Mouse (Mus musculus): Measurements from ENCODE around the gene Esrrb. TPM values are rescaled to one million over a fixed set of nuclear protein-coding genes. Genes with fewer than 3 reads are reported as not detected.

The Esrrb gene
- polyA plus RNA-seq, 1 experiment from 2014 or later, result 7.2 TPM

DNA sequence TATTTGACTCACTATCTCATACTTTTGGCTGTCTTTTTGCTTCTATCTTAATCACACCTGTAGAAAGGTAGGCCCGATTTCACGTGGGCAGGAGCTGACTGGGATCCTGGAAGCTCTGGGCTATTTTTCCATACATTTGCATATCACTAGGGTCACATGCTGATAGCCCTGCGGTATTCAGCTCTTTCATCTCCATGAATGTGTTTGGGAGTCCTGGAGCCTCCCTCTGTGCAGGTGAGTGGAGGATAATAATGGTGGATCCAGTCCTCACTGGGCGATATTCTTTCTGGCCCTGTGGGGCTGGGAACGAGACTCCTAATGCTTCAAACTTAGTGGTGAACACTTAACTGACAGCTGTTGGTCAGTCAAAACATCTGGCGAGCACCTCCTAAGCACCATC, 110.0 kb downstream of the Esrrb start:
- Histone ChIP-seq H3K4me3 (no peak overlapping the region), H3K4me2 (no peak overlapping the region), H3K9me3 (no peaks in the 10 kb centered on the region), H3K27ac (replicated peaks) (no peak overlapping the region), H3K4me1 (replicated peaks) (no peaks in the 10 kb centered on the region), H3K36me3 (no peaks in the 10 kb centered on the region), H3K27me3 (no peaks in the 10 kb centered on the region), H3K9ac (no peak overlapping the region)
- WGBS, result 55% methylated on average over 6 of the region's 6 CpGs
- no peak for ATAC-seq (ENCODE audit: low FRiP score, low read depth)

DNA sequence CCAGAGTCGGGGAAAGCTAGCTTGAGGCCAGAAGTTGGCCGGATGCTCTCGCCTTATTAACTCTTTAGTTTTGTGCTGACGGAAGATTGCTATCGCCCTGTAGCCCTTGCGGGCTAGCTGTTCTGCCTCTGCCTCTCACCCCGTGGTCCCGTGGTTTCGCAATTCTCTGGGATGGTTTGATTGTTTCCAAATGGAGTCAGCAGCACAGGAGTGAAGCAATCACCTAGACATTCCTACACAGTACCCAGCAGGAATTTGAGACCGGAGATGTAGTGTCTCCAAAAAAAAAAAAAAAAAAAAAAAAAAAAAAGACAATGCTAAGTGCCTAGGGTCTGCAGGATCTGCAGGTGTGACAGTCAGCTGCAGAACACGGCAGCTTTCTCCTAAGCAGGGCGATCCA, 112.7 kb downstream of the Esrrb start:
- no peak for ATAC-seq (ENCODE audit: low FRiP score, low read depth)
- Histone ChIP-seq H3K27me3 (no peaks in the 10 kb centered on the region), H3K4me2 (no peak overlapping the region), H3K9me3 (no peaks in the 10 kb centered on the region), H3K36me3 (no peaks in the 10 kb centered on the region), H3K27ac (replicated peaks) (no peak overlapping the region), H3K4me3 (no peak overlapping the region), H3K4me1 (replicated peaks) (no peaks in the 10 kb centered on the region), H3K9ac (no peak overlapping the region)
- 71% methylated on average over 12 of the region's 12 CpGs for WGBS

DNA sequence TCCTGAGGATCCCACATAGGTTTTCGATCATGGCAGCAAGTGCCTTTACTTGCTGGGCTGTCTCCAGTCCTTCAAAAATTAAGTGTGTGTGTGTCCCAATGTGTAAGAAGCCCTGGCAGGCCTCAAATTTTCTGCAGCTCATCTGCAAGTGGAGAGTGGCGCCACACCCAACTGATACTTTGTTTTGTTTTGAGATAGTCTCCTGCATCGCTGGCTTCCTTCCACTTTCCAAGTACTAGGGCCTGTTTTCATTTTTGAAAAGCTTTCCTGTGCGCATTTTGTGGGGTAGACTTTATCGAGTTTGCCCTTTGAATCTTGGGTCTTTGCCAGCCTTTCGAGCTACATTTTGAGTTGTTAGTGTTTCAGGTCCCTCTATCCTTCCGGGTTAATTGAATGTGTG, 115.1 kb downstream of the Esrrb start:
- ATAC-seq (ENCODE audit: low FRiP score, low read depth), result no peak
- no peaks in the 10 kb centered on the region for H3K9me3 ChIP-seq
- WGBS, result 80% methylated on average over 7 of the region's 7 CpGs

DNA sequence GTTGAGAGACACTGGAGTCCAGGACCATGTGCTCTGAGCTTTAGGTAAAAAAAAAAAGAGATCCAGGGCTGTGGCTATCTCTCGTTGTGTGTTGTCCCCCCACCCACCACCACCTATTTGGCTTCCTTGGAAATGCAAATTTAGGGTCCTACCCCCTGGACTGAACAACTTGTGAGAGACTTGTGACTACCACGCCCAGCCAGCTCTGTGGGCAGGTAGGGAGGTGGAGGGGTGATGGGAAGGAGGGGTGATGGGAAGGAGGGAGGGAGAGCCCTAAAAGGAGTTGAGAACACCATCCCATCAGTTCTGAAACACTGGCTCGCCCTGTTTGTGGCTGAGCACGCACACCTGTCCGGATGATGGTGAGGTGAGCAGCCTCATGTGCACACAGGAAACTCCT, 118.0 kb downstream of the Esrrb start:
- no peak overlapping the region for H3K4me3 ChIP-seq
- H3K27ac ChIP-seq (replicated peaks), result no peak overlapping the region
- 76% methylated on average over 5 of the region's 5 CpGs for WGBS
- H3K9me3 ChIP-seq, result no peaks in the 10 kb centered on the region
- no peak for ATAC-seq (ENCODE audit: low FRiP score, low read depth)
- no peak overlapping the region for H3K9ac ChIP-seq
- H3K4me2 ChIP-seq, result no peak overlapping the region
- H3K4me1 ChIP-seq (replicated peaks), result no peaks in the 10 kb centered on the region
- no peaks in the 10 kb centered on the region for H3K36me3 ChIP-seq
- no peaks in the 10 kb centered on the region for H3K27me3 ChIP-seq

More for the DNA sequence above, 115.1 kb downstream of the Esrrb start:
- Histone ChIP-seq H3K4me2 (no peak overlapping the region), H3K36me3 (no peaks in the 10 kb centered on the region), H3K4me3 (no peak overlapping the region), H3K4me1 (replicated peaks) (no peaks in the 10 kb centered on the region), H3K9ac (no peak overlapping the region), H3K27me3 (no peaks in the 10 kb centered on the region), H3K27ac (replicated peaks) (no peak overlapping the region)

DNA sequence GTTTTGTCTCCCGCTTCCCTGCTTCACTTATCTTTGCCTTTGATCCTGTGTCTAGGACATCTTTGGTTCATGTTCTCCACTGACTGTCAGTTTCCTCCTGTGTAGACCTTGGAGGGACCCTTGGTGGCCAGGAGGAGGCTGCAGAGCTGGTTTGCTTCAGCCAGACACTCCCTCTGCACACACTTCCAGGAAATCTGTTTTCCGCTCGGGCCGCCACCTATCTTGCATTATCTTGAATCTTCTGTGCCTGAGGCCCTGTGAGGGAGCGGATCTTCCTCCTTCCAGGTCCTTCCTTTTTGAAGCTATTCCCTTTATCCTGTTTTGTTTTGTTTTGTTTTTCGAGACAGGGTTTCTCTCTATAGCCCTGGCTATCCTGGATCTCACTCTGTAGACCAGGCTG, 121.1 kb downstream of the Esrrb start:
- no peak for ATAC-seq (ENCODE audit: low FRiP score, low read depth)
- Histone ChIP-seq H3K27ac (replicated peaks) (no peak overlapping the region), H3K4me3 (no peak overlapping the region), H3K9ac (no peak overlapping the region), H3K4me1 (replicated peaks) (no peaks in the 10 kb centered on the region), H3K4me2 (no peak overlapping the region), H3K27me3 (no peaks in the 10 kb centered on the region), H3K9me3 (no peaks in the 10 kb centered on the region), H3K36me3 (no peaks in the 10 kb centered on the region)
- WGBS, result 91% methylated on average over 6 of the region's 6 CpGs

DNA sequence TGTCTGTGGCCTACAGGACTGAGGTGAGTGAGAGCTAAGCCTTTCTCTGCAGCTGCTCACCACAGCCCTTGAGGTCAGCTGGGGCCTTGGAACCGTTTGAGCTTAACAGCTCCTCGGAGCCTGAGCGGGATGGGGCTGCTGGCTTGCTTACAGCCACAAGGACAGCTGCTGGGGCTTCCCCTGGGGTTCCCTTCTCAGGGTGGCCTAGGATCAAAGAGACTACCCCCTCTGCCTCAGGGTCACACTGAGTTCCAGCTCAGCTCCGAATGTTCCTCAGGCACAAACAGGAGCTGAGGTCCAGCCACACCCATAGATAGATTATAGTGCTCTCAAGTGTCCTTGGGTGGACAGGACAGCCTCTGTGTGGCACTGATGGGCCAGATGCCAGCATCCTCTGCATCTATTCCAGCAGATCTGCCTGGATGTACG, 122.5 kb downstream of the Esrrb start:
- Histone ChIP-seq H3K27me3 (no peaks in the 10 kb centered on the region), H3K4me3 (no peak overlapping the region), H3K27ac (replicated peaks) (no peak overlapping the region), H3K9me3 (no peaks in the 10 kb centered on the region), H3K4me2 (no peak overlapping the region), H3K9ac (no peak overlapping the region), H3K4me1 (replicated peaks) (no peaks in the 10 kb centered on the region), H3K36me3 (no peaks in the 10 kb centered on the region)
- ATAC-seq (ENCODE audit: low FRiP score, low read depth), result no peak
- 46% methylated on average over 5 of the region's 5 CpGs for WGBS

DNA sequence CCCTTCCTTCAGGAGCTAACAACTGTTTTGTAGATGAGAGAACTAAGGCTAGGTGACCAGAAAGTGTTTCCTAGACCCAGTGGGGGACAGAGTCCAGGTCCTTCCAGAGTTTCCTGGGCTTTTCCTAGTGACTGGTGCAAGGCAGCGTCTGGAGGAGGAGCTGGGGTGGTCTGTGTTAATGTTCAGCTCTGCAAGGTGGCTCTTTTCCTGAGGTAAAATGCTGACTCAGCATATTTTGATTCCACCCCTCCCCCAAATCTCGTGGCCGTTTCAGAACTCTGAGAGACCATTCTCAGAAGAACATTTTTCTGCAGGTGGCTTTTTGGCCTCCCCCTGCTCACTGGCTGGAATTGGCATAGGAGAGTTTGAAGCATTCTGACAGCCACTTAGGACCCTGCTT, 127.1 kb downstream of the Esrrb start:
- no peaks in the 10 kb centered on the region for H3K36me3 ChIP-seq
- no peak overlapping the region for H3K27ac ChIP-seq (replicated peaks)
- peaks cover 10% of the 10 kb centered on the region for H3K4me1 ChIP-seq (replicated peaks)
- no peaks in the 10 kb centered on the region for H3K27me3 ChIP-seq
- ATAC-seq (ENCODE audit: low FRiP score, low read depth), result no peak
- H3K9me3 ChIP-seq, result no peaks in the 10 kb centered on the region
- H3K4me2 ChIP-seq, result no peak overlapping the region
- WGBS, result 73% methylated on average over 3 of the region's 3 CpGs
- H3K9ac ChIP-seq, result no peak overlapping the region
- H3K4me3 ChIP-seq, result no peak overlapping the region

DNA sequence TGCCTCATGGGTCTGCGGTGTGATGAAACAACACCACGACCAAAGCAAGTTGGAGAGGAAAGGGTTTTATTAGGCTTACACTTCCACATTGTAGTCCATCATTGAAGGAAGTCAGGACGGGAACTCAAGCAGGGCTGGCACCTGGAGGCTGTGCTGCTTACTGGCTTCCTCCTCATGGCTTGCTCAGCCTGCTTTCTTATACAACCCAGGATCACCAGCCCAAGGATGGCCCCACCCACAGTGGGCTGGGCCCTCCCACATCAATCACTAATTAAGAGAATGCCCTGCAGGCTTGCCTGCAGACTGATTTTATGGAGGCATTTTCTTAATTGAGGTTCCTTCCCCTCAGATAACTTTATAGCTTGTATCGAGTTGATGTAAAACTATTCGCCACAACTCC, 129.1 kb downstream of the Esrrb start:
- Histone ChIP-seq H3K27me3 (no peaks in the 10 kb centered on the region), H3K27ac (replicated peaks) (no peak overlapping the region), H3K4me2 (no peak overlapping the region), H3K4me3 (no peak overlapping the region), H3K4me1 (replicated peaks) (peaks cover 12% of the 10 kb centered on the region), H3K9ac (no peak overlapping the region), H3K9me3 (no peaks in the 10 kb centered on the region), H3K36me3 (no peaks in the 10 kb centered on the region)
- WGBS, result 75% methylated on average over 5 of the region's 5 CpGs
- no peak for ATAC-seq (ENCODE audit: low FRiP score, low read depth)

DNA sequence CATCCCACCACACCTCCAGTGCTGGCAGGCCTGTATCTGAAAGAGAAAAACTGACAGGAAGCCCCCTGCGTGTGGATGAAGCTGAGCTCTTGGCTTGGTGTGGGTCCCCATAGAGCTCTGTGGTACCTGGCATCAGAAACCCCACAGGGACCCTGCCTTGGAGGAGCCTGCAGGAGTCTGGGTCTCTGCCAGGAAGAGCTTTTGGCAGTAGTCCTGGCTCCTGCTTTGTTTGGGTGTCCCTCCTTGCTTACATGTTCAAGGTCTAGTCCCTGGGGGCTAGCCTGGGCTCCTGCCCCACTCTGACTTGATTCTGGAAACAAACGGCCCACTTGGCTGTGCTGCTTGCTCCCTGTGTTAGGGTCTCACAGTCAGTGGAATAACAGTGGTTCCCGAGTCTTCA, 130.6 kb downstream of the Esrrb start:
- H3K4me2 ChIP-seq, result no peak overlapping the region
- no peak overlapping the region for H3K4me3 ChIP-seq
- H3K9me3 ChIP-seq, result no peaks in the 10 kb centered on the region
- no peak overlapping the region for H3K27ac ChIP-seq (replicated peaks)
- H3K4me1 ChIP-seq (replicated peaks), result peaks cover 12% of the 10 kb centered on the region
- no peak overlapping the region for H3K9ac ChIP-seq
- 77% methylated on average over 3 of the region's 3 CpGs for WGBS
- ATAC-seq (ENCODE audit: low FRiP score, low read depth), result no peak
- no peaks in the 10 kb centered on the region for H3K27me3 ChIP-seq
- H3K36me3 ChIP-seq, result no peaks in the 10 kb centered on the region

DNA sequence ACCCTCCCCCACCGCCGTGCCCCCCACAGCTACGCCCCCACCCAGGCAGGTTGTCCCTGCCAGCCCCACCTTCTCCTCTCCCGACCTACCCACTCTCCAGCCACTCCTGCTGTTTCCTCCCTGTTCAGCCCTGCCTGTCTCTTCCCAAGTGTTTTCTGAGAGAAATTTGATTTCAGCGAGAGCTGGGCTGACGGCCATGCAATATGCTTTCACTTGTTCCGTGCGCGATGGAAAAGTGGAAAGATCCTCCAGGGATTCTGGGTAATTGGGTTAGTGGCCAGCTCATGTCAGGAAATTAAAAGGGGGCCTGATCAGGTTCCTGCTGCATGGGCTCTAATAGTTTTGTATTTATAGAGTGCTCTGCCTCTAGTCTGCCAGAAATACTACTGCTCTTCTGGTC, 131.9 kb downstream of the Esrrb start:
- peaks cover 12% of the 10 kb centered on the region for H3K4me1 ChIP-seq (replicated peaks)
- peak overlapping the region; percentile 21; the same call in 1 of the 2 replicates for H3K4me2 ChIP-seq
- H3K27ac ChIP-seq (replicated peaks), result peak overlapping the region; percentile 52
- no peaks in the 10 kb centered on the region for H3K9me3 ChIP-seq
- ATAC-seq (ENCODE audit: low FRiP score, low read depth), result 0 out of 2 replicates have a peak, but pooled peaks have one; percentile 42
- WGBS, result 12% methylated on average over 7 of the region's 9 CpGs
- H3K9ac ChIP-seq, result no peak overlapping the region
- no peak overlapping the region for H3K4me3 ChIP-seq
- no peaks in the 10 kb centered on the region for H3K27me3 ChIP-seq
- no peaks in the 10 kb centered on the region for H3K36me3 ChIP-seq

DNA sequence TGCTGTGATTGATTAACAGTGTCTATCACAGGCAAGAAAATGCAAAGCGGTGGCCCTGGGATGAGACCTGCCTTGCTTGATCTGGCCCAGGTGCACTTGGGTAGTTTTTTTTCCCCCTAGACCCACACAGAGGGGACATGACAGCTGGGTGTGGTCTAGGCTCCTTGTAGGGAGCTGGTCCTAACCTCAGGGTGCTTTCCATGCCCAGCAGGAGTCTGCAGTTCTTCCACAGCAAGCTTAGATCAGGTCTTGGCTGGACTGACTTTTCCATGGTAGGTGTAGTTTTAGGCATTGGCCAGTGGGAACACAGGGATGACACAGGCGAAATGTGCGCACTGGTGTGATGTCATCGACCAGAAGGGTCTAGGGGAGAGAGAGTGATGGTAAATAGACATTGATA, 136.2 kb downstream of the Esrrb start:
- 92% methylated on average over 4 of the region's 4 CpGs for WGBS

DNA sequence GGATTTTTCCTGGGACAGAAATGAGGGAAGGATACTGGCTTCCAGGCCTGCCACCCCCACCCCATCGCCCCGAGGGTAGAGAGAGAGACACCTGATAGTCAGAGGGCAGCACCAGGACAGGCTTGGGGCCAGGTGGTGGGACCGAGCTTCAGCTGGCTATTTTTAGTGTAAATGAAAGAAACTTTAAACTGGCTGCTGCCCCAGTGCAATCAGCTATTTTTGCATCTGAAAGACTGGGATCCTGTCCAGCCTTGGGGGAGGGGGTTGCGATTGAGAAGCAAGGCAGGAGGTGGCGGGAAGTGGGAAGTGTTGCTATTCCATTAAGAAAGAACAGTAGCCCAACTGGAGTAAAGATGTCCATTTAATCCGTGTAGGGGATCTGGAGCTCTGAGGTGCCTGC, 137.8 kb downstream of the Esrrb start:
- Histone ChIP-seq H3K4me2 (no peak overlapping the region), H3K9ac (no peak overlapping the region), H3K27ac (replicated peaks) (no peak overlapping the region), H3K4me3 (no peak overlapping the region), H3K4me1 (replicated peaks) (peaks cover 6% of the 10 kb centered on the region; the same call in 1 of the 2 replicates), H3K9me3 (no peaks in the 10 kb centered on the region), H3K27me3 (no peaks in the 10 kb centered on the region), H3K36me3 (no peaks in the 10 kb centered on the region)
- ATAC-seq (ENCODE audit: low FRiP score, low read depth), result no peak
- WGBS, result 15% methylated on average over 6 of the region's 6 CpGs

More for the DNA sequence above, 136.2 kb downstream of the Esrrb start:
- no peaks in the 10 kb centered on the region for H3K9me3 ChIP-seq
- H3K4me3 ChIP-seq, result no peak overlapping the region
- no peak overlapping the region for H3K4me2 ChIP-seq
- no peak overlapping the region for H3K9ac ChIP-seq
- H3K36me3 ChIP-seq, result no peaks in the 10 kb centered on the region
- H3K27me3 ChIP-seq, result no peaks in the 10 kb centered on the region
- peaks cover 17% of the 10 kb centered on the region for H3K4me1 ChIP-seq (replicated peaks)
- ATAC-seq (ENCODE audit: low FRiP score, low read depth), result no peak
- H3K27ac ChIP-seq (replicated peaks), result no peak overlapping the region

DNA sequence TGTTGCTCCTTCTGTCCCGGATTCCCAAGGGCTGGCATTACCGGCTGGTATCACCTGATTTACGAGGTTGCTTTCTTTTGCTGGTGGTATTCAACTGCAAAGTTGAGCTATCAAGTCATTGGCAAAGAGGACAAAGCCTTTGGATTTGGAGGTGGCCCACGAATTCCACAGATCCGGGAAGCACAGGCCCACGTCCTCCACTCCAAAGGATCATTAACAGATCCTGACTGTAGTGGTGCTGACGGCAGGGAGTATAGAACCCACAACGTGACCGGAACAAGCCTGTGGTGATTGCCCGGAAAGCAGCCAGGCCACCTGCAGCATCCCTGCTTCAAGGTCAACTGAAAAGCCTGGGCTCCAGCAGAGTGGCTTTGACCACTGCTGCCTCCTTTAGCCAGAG, 140.8 kb downstream of the Esrrb start:
- ATAC-seq (ENCODE audit: low FRiP score, low read depth), result no peak
- Histone ChIP-seq H3K4me3 (no peak overlapping the region), H3K27me3 (no peaks in the 10 kb centered on the region), H3K9ac (no peak overlapping the region), H3K36me3 (no peaks in the 10 kb centered on the region), H3K27ac (replicated peaks) (no peak overlapping the region), H3K9me3 (no peaks in the 10 kb centered on the region), H3K4me2 (no peak overlapping the region), H3K4me1 (replicated peaks) (peaks cover 6% of the 10 kb centered on the region; the same call in 1 of the 2 replicates)
- 73% methylated on average over 10 of the region's 10 CpGs for WGBS
